Mouse (Mus musculus) layer of hippocampus, postnatal 25 days (tissue): ENCODE measurements around the gene Ankrd34b. TPM values are rescaled to one million over a fixed set of nuclear protein-coding genes. Genes with fewer than 3 reads are reported as not detected.

Source experiments
- DNase-seq, 2 experiments: peaks; one replicate each; pipeline ENCODE4 v3.0.0; 2022; ENCODE audit warnings: mixed read lengths in 2 of 2, low spot score in 1 of 2; ENCODE audit errors: extremely low spot score in 1 of 2
- total RNA-seq, 2 experiments: library from RNA; stranded (reverse); gene quantifications; 2 replicates each; pipeline ENCODE4 v1.2.3; 2021

Gene Ankrd34b
- total RNA-seq, 2 experiments from 2014 or later = 13.7 to 14.2 TPM

GRCm38 (mm10) chr13:92490817-92491216 is 65.1 kb downstream of the Ankrd34b start:
- DNase-seq = no peak

Other genes with a start within 250 kb of the Ankrd34b start
- gene Gm20379, start 119.9 kb upstream of the Ankrd34b start, total RNA-seq = not detected
- gene Dhfr, start 71.2 kb upstream of the Ankrd34b start, total RNA-seq = 1 to 10 TPM; 1.3 to 1.8 TPM
- 10 to 100 TPM; 20.8 to 26.5 TPM for gene Msh3, start 70.9 kb upstream of the Ankrd34b start, total RNA-seq
- gene Fam151b, start 58.1 kb downstream of the Ankrd34b start, total RNA-seq = 10 to 100 TPM; 10.4 to 11.6 TPM
- 10 to 100 TPM; 15.4 to 21.7 TPM for gene Zfyve16, start 105.0 kb downstream of the Ankrd34b start, total RNA-seq
- gene Spz1, start 150.3 kb downstream of the Ankrd34b start, total RNA-seq = not detected
- gene Serinc5, start 185.2 kb downstream of the Ankrd34b start, total RNA-seq = 10 to 100 TPM; 71.1 to 78.5 TPM